Mouse (Mus musculus): Measurements from ENCODE around the gene Pnpla2.

The Pnpla2 gene

DNA sequence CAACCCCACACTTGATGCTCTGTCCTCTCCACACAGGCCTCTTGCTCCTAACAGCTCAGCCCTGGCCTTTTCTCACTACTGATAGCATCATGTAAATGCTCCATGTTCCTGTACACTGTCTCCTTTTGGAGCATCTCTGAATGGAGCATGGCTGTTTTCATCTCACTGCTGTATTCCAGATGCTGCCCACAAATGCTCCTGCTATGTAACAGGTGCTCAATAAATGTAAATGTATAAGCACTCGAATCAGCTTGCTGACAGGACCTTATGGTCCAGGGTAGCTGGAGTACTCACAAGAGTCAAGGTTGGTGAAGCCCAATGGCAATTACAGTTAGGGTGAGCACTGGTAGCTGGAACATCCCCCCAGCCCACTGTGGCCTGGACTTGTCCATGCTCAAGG lies 16.2 kb downstream of the Pnpla2 start:
- Histone ChIP-seq H3K9me3 (ENCODE audit: low read length) (no peaks in the 10 kb centered on the region), H3K27me3 (ENCODE audit: insufficient read depth, low read length) (peaks cover 9% of the 10 kb centered on the region), H3K36me3 (ENCODE audit: insufficient read depth, low read length) (peaks cover 49% of the 10 kb centered on the region), H3K4me3 (replicated peaks; ENCODE audit: low read length) (no peak overlapping the region), H3K4me1 (replicated peaks; ENCODE audit: low read depth, low read length) (peaks cover 83% of the 10 kb centered on the region)
- TF ChIP-seq CTCF (conservative IDR thresholded peaks at IDR 0.05; ENCODE audit: low read length): no peak
- no peak for TF ChIP-seq NANOG (IDR thresholded peaks at IDR 0.05; ENCODE audit: borderline replicate concordance, low read length)
- TF ChIP-seq POU5F1 (IDR thresholded peaks at IDR 0.05; ENCODE audit: borderline replicate concordance, low read length): no peak

- TF ChIP-seq POU5F1 (IDR thresholded peaks at IDR 0.05; ENCODE audit: borderline replicate concordance, low read length) (no peak), NANOG (IDR thresholded peaks at IDR 0.05; ENCODE audit: borderline replicate concordance, low read length) (no peak), CTCF (conservative IDR thresholded peaks at IDR 0.05; ENCODE audit: low read length) (no peak)
- Histone ChIP-seq H3K36me3 (ENCODE audit: insufficient read depth, low read length) (peaks cover 49% of the 10 kb centered on the region), H3K9me3 (ENCODE audit: low read length) (no peaks in the 10 kb centered on the region), H3K27me3 (ENCODE audit: insufficient read depth, low read length) (peaks cover 10% of the 10 kb centered on the region), H3K4me3 (replicated peaks; ENCODE audit: low read length) (no peak overlapping the region), H3K4me1 (replicated peaks; ENCODE audit: low read depth, low read length) (peaks cover 84% of the 10 kb centered on the region)
Observed at GRCm38 (mm10) chr7:141472226-141472625, 17.2 kb downstream of the Pnpla2 start.

DNA sequence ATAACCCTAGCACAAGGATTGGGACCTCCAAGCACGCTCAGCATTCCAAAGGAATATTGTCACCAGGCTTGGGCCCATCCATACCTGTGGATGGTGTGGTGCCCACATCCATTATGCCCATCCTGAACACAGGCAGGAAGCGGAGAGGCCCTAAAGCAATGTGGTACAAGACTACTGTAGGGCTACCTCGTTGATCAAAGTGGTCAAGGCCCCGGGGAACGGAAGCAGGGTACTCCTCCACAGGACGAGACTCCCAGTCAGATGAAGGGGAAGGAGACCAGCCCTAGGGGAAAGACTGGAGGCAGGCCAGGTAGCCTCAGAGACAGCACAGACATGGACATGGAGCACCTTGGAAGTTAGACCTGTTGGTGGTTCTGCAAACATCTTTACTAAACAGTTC lies 17.8 kb downstream of the Pnpla2 start:
- Histone ChIP-seq H3K4me3 (replicated peaks; ENCODE audit: low read length) (0 out of 2 replicates have a peak overlapping the region, but pooled peaks have one; percentile 96), H3K4me1 (replicated peaks; ENCODE audit: low read depth, low read length) (peaks cover 85% of the 10 kb centered on the region), H3K27me3 (ENCODE audit: insufficient read depth, low read length) (peaks cover 14% of the 10 kb centered on the region), H3K36me3 (ENCODE audit: insufficient read depth, low read length) (peaks cover 49% of the 10 kb centered on the region), H3K9me3 (ENCODE audit: low read length) (no peaks in the 10 kb centered on the region)
- TF ChIP-seq POU5F1 (IDR thresholded peaks at IDR 0.05; ENCODE audit: borderline replicate concordance, low read length) (no peak), NANOG (IDR thresholded peaks at IDR 0.05; ENCODE audit: borderline replicate concordance, low read length) (no peak), CTCF (conservative IDR thresholded peaks at IDR 0.05; ENCODE audit: low read length) (no peak)

GRCm38 (mm10) chr7:141474160-141474559 lies 19.2 kb downstream of the Pnpla2 start:
- Histone ChIP-seq H3K36me3 (ENCODE audit: insufficient read depth, low read length) (peaks cover 46% of the 10 kb centered on the region), H3K4me1 (replicated peaks; ENCODE audit: low read depth, low read length) (peaks cover 79% of the 10 kb centered on the region), H3K27me3 (ENCODE audit: insufficient read depth, low read length) (peaks cover 15% of the 10 kb centered on the region), H3K4me3 (replicated peaks; ENCODE audit: low read length) (peak overlapping the region; percentile 96), H3K9me3 (ENCODE audit: low read length) (no peaks in the 10 kb centered on the region)
- no peak for TF ChIP-seq POU5F1 (IDR thresholded peaks at IDR 0.05; ENCODE audit: borderline replicate concordance, low read length)
- no peak for TF ChIP-seq NANOG (IDR thresholded peaks at IDR 0.05; ENCODE audit: borderline replicate concordance, low read length)
- no peak for TF ChIP-seq CTCF (conservative IDR thresholded peaks at IDR 0.05; ENCODE audit: low read length)

- H3K4me3 ChIP-seq (replicated peaks; ENCODE audit: low read length): peak within 1 kb of the TSS; percentile 96
- H3K36me3 ChIP-seq (ENCODE audit: insufficient read depth, low read length): peaks cover 36% of the 10 kb centered on the region
- peaks cover 19% of the 10 kb centered on the region for H3K27me3 ChIP-seq (ENCODE audit: insufficient read depth, low read length)
- no peaks in the 10 kb centered on the region for H3K9me3 ChIP-seq (ENCODE audit: low read length)
- H3K4me1 ChIP-seq (replicated peaks; ENCODE audit: low read depth, low read length): peaks cover 69% of the 10 kb centered on the region
- TF ChIP-seq CTCF (conservative IDR thresholded peaks at IDR 0.05; ENCODE audit: low read length) (no peak), POU5F1 (IDR thresholded peaks at IDR 0.05; ENCODE audit: borderline replicate concordance, low read length) (no peak)
Observed at GRCm38 (mm10) chr7:141475011-141475804, 20.2 kb downstream of the Pnpla2 start, which contains the start of the genes Polr2l and Tspan4. Polr2l (minus strand) TSS chr7:141475132. Tspan4 (plus strand) TSS chr7:141475240.

DNA sequence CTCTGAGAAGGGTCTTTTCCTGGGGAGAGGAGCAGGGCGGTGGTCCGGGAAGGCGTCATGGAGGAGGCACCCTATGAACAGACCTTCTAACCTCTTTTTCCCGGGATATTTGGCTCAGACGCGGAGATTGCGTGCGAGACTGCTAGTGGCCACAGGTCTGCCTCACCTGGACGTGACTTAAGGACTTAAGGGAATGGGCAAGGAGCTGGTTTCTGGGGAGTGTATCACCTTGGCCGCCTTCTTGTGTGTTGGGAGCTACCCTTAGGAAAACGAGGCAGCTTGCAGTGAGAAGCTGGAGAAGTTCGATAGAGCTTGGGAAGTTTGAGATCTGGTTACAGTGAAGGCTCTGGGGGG lies 20.8 kb downstream of the Pnpla2 start:
- Histone ChIP-seq H3K36me3 (ENCODE audit: insufficient read depth, low read length) (peaks cover 30% of the 10 kb centered on the region), H3K27me3 (ENCODE audit: insufficient read depth, low read length) (peaks cover 23% of the 10 kb centered on the region), H3K4me3 (replicated peaks; ENCODE audit: low read length) (peak overlapping the region; percentile 96), H3K4me1 (replicated peaks; ENCODE audit: low read depth, low read length) (peaks cover 68% of the 10 kb centered on the region), H3K9me3 (ENCODE audit: low read length) (no peaks in the 10 kb centered on the region)
- TF ChIP-seq CTCF (conservative IDR thresholded peaks at IDR 0.05; ENCODE audit: low read length): no peak
- no peak for TF ChIP-seq POU5F1 (IDR thresholded peaks at IDR 0.05; ENCODE audit: borderline replicate concordance, low read length)
- TF ChIP-seq NANOG (IDR thresholded peaks at IDR 0.05; ENCODE audit: borderline replicate concordance, low read length): no peak

- Histone ChIP-seq H3K27me3 (ENCODE audit: insufficient read depth, low read length) (peaks cover 28% of the 10 kb centered on the region), H3K9me3 (ENCODE audit: low read length) (no peaks in the 10 kb centered on the region), H3K36me3 (ENCODE audit: insufficient read depth, low read length) (peaks cover 24% of the 10 kb centered on the region), H3K4me3 (replicated peaks; ENCODE audit: low read length) (peak overlapping the region; percentile 96), H3K4me1 (replicated peaks; ENCODE audit: low read depth, low read length) (peaks cover 68% of the 10 kb centered on the region)
- TF ChIP-seq NANOG (IDR thresholded peaks at IDR 0.05; ENCODE audit: borderline replicate concordance, low read length) (no peak), CTCF (conservative IDR thresholded peaks at IDR 0.05; ENCODE audit: low read length) (no peak), POU5F1 (IDR thresholded peaks at IDR 0.05; ENCODE audit: borderline replicate concordance, low read length) (no peak)
Observed at GRCm38 (mm10) chr7:141476226-141476980, 21.4 kb downstream of the Pnpla2 start.

DNA sequence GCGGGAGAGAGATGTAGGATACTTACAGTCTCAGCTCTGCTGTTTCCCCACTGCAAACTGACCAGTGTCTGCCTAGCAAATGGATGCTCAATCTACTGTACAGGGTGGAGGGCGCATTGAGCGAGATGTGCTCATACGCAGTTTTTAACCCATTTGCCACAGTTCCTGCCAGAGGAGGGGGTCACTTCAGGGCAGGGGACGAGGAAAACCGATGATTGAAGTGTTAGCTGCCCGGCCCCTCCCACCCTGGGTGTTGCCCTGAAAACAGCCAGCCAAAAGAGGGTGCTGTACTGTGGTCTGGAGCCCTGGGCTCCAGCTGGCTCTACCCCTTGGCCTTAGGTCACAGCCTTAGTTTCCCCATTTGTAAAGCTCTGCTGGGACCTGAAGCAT lies 22.0 kb downstream of the Pnpla2 start:
- Histone ChIP-seq H3K9me3 (ENCODE audit: low read length) (no peaks in the 10 kb centered on the region), H3K4me1 (replicated peaks; ENCODE audit: low read depth, low read length) (peaks cover 67% of the 10 kb centered on the region), H3K27me3 (ENCODE audit: insufficient read depth, low read length) (peaks cover 31% of the 10 kb centered on the region), H3K36me3 (ENCODE audit: insufficient read depth, low read length) (peaks cover 19% of the 10 kb centered on the region), H3K4me3 (replicated peaks; ENCODE audit: low read length) (peak overlapping the region; percentile 96)
- no peak for TF ChIP-seq CTCF (conservative IDR thresholded peaks at IDR 0.05; ENCODE audit: low read length)
